Mouse (Mus musculus) induced T-regulatory cell, adult 2 months (primary cell): Measurements from ENCODE around the gene Il6st.

Source experiments
- DNase-seq: peaks from one replicate; pipeline ENCODE4 v3.0.0-alpha.2; 2012; ENCODE audit warnings: low read depth

Gene Il6st

DNA sequence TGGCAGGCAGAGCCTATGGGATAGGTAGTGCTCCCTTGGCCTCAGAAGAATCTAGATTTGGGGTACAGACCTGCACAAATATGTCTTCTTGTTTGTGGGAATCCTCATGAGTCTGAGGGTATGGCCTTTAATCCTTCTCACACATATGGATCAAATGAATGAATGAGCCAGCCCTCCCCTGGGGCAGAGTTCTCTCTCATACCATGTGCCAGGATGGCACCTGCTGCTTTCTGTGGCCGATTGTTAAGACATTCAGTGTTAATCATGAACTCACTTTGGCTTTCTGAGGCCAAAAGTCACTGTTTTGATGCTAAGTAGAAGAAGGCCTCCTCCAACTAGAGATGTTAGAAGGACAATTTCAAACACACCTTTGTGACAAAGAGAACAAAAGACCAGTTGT lies 63.3 kb downstream of the Il6st start:
- no peak for DNase-seq

DNA sequence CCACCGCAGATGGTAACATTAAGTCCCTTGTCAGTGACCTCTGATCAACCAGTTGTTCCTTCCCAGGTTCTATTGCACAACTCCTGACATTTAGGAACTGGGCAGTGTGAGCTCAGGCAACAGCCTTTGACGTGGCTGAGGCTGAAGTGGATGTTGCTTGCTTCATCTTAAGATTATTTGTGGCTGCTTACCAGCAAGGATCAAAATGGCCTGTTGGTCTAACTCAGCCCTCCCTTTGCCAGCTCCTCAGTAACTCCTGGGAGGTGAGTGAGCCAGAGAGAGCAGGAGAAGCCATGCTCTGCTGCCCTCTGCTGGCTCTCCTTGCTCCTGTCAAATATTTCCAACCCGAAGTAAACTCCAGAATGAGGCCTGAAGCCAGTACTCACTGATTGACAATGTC lies 66.0 kb downstream of the Il6st start:
- DNase-seq = peak; percentile 80

DNA sequence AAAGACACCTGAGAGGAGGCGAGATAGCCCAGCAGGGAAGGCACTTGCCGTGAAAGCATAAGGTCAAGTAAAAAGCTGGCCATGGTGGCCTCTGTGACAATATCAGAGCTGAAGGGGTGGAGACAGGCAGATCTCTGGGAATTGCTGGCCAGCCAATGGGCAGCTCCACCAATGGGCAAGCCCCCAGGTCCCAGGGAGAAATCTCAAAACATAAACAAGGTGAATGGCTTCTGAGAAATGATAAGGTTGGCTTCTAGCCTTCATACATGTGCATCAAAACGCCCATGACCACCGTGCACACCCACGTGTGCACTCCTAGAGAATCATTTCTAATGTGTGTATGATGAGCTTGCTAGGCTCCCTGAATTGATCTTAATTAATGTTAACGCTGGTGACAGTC lies 68.4 kb downstream of the Il6st start:
- DNase-seq = no peak

DNA sequence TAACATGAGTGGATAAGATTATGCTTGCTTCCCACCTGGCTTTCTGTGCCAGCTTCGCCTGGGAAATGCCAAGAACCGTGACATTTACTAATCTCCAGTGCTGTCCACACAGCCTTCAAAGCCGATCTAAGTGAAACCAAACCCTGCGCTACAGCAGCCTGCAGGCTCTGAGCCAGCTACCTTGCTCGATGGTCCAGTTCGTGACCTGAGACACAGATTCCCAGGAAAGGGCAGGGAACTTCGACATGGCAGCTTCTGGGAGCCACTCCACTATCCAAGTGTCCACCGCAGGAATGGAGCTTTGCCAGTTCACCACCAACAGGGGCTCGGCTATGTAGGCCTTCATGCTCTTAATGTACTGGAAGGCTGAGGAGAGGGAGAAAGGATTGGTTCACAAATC lies 69.7 kb downstream of the Il6st start:
- no peak for DNase-seq

DNA sequence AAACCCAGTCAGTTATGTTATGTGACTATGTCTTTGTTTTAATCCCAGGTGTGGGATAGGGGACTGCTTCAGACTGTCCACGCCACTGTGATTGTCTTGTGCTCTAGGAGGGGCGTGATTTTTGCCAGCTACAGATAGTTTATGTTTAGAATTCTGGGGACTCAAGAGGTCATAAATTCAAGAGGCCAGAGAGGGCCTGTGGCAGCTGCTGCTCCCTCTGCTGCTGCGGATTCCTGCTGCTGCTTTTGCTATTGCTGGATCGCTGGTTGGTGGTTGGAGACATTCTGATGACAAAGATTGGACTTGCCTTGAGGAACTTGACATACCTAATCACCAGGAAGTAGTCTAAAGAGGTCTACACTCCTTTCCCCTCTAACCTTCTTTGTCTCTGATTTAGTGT lies 72.7 kb downstream of the Il6st start:
- no peak for DNase-seq

DNA sequence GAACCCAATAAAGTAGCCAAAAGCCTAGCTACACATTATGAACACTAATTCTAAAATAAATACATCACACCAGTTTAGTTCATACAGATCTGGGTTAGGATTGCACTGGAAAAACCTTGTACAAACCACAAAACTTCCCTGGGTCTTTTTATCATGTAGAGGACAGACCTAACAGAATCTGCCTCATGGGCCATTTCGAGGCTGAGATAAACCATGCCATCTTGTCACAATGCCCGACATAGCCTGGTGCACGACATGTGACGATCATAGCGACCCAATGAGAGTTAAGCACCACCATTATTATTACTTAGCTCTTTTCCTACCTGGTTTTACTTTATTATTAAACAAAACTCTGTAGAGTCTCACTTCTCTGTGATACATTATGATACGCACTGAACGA lies 73.2 kb downstream of the Il6st start:
- DNase-seq = no peak

DNA sequence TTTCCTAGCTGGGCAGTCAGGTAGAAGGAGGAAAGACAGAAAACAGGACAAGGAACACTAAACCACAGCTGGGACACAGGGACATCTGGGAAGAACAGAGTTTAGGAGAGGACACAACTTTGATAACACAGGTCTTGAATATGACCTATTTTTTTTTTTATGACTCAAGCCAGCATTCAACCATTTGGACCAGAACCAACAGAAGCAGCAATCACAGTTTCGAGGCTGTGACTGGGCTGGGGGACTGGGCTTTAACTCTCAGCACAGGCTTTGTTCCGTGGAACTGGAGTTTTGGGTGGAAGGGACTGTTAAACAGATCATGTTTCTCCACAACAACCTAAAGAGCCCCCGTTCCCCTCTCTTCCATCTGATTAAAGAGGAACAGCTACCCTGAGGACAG lies 76.7 kb downstream of the Il6st start:
- DNase-seq = no peak

DNA sequence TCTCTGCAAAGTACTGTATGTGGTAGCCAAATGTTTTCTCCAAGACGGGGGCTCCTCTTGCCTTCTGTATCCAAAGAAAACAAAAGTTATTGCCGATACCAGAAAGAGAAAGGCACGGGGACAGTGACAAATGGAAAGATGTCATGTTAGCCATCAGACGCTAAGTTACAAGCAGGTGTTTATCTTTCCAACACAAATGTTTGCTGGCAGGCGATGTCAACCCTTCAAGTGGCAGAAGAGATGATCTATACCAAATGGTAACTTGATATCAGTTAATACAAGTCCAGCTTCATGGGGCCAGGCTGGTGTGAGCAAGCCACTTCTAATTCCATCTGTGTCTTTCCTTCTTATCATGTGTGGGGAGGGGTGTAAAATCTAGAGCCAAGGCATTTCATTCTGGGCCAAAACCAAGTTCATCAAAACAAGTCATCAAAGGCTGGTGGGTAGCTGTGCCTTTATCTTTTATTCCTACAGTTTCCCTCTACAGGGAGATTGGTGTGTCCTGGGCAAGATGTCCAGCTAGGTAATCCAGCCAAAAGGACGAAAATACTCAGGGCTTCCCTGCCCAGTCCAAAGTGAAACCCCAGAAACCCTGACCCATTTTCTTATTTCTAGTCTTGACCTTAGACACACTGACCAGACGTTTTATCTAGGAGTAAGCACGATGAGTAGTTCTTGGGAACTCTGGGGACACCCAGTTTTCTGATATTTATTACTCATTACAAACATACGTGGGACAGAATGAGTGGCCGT lies 77.5 kb downstream of the Il6st start:
- DNase-seq = no peak

DNA sequence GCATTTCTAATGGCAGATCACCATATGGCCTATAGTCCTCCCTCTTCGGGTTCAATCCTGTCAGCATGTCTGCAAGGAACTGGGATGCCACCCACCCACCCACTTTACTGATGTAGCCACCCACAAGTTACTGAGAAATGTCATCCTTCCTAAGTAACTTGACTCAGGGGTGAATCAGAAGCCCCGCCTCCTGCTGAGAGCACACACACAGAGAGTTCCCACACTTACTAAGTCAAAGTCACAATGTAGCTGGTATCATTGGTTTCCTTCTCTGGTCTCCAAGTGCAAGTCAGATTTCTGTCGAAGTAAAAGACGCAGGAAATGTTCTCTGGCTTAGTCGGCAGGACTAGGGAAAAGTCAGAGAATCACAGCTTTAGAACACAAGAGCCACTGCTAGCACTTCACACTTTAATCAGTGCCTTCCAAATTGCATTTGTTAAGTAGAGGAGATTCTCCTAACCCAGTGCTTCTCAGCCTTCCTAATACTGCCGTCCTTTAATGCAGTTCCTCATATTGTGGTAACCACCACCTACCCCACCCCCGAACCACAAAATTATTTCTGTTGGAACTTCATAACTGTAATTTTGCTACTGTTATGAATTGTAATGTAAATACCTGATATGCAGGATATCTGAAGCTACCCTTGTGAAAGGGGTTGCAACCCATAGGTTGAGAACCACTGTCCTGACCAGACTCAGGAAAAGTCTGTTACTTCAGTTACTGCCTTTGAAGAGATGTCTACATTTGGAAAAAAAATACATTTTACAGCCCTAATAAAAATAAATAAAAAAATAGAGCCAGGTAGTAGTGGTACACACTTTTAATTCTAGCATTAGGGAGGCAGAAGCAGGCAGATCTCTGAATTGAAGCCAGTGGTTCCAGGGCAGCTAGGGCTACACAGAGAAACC lies 88.0 kb downstream of the Il6st start:
- DNase-seq = peak; percentile 58

DNA sequence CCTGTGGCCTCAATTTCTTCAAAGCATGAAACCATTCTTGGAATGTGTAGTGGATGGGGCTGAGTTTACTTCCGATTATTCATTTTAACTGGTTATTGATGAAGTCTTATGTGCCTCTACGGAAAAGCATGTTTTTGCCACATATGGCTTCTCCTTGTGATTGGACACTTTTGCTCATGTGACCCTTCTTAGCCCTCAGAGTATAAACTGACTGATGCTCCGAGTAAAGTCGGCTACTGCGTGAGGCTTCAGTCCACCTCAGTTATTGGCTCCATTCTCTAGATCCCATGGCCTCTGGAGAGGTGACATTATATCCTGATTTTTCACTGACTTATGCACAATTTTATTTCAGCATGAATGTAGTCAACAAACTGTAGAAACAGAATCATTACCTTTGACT lies 89.4 kb downstream of the Il6st start:
- no peak for DNase-seq

DNA sequence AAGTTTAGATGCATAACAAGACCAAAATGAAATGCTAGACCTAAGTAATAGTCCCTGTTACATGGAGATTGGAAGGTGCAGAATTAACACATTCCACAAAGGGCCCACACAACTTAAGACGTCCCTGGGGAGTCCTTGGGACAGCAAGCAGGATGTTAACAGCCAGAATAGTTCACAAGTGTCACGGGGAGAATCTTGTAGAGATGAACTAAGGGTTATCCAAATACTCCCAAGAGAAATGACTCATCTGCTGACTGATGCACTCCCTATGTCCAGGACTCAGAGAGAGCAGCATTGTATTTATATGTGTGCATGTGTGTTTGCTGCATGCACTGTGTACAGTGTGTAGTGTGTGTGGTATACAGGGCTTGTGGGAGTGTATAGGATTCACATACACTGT lies 92.6 kb downstream of the Il6st start:
- no peak for DNase-seq
